Mouse (Mus musculus) heart, adult 2 months (tissue): ENCODE measurements around the gene Celsr3. TPM values are rescaled to one million over a fixed set of nuclear protein-coding genes. Genes with fewer than 3 reads are reported as not detected.
A peak's percentile ranks its signal among the peaks of the same experiment; 100 is the strongest.

ENCODE experiments used
- DNase-seq, 2 experiments: peaks; one replicate each; pipeline ENCODE4 v3.0.0; 2021
- H3K27ac ChIP-seq: fragments of 200-600 bp; 2 replicates; pipeline ENCODE4 v1.8.1; 2022
- H3K27me3 ChIP-seq: fragments of 200-500 bp; 2 replicates; pipeline ENCODE4 v1.6.1; 2012; ENCODE audit warnings: mild to moderate bottlenecking, low read length, inconsistent platforms, mixed read lengths; ENCODE audit not compliant: control insufficient read depth, insufficient read depth
- H3K36me3 ChIP-seq: fragments of 200-500 bp; 2 replicates; pipeline ENCODE4 v1.6.1; 2012; ENCODE audit warnings: low read length, inconsistent platforms; ENCODE audit not compliant: control insufficient read depth, insufficient read depth
- H3K4me1 ChIP-seq: fragments of 200-500 bp; 2 replicates; pipeline ENCODE4 v1.6.1; 2011; ENCODE audit warnings: low read length; ENCODE audit not compliant: control insufficient read depth, insufficient read depth
- H3K4me3 ChIP-seq: fragments of 200-600 bp; 2 replicates; pipeline ENCODE4 v1.8.1; 2022
- H3K79me2 ChIP-seq: fragments of 200-500 bp; replicated peaks from 2 replicates; pipeline ENCODE4 v1.6.1; 2012; ENCODE audit warnings: mild to moderate bottlenecking, inconsistent platforms, low read length, moderate library complexity, mixed read lengths; ENCODE audit not compliant: control insufficient read depth, insufficient read depth
- H3K9ac ChIP-seq: fragments of 200-500 bp; 2 replicates; pipeline ENCODE4 v1.6.1; 2012; ENCODE audit warnings: low read depth, mild to moderate bottlenecking, control low read depth, inconsistent platforms, low read length, mixed read lengths
- CTCF ChIP-seq: fragments of 200-600 bp; IDR thresholded peaks from 2 replicates; pipeline ENCODE4 v1.8.1; 2022; ENCODE audit warnings: antibody characterized with exemption, mild to moderate bottlenecking, moderate library complexity
- EP300 ChIP-seq: fragments of 200-500 bp; IDR thresholded peaks from 2 replicates; pipeline ENCODE4 v1.6.1; 2011; ENCODE audit warnings: low read depth, low read length, control low read depth; ENCODE audit not compliant: insufficient read depth
- POLR2A ChIP-seq: fragments of 200-500 bp; IDR thresholded peaks from 2 replicates; pipeline ENCODE4 v1.6.1; 2011; ENCODE audit warnings: mild to moderate bottlenecking, low read depth, low read length, control low read depth; ENCODE audit not compliant: insufficient read depth
- WGBS: fragments of 180-500 bp; shearing (Covaris S2); methylation state at CpG from one replicate; pipeline ENCODE4 v1.1.7; 2018; 5-methylcytosine and 5-hydroxymethylcytosine counted together
- intact Hi-C: fragments of 180-260 bp; cut with DNase I; formaldehyde crosslinking; loops from one replicate; pipeline ENCODE4 v1.15.1; 2025
- polyA plus RNA-seq: library from polyadenylated mRNA; depleted of rRNA; stranded (reverse); fragments of >200 nt; gene quantifications from 2 replicates; pipeline ENCODE4 v1.2.3, GENCODE M21; 2012
- total RNA-seq, 2 experiments: library from RNA; stranded (reverse); gene quantifications; 2 replicates each; pipeline ENCODE4 v1.2.3; 2021

The Celsr3 gene
- total and polyA plus RNA-seq, 3 experiments, result 0.02 to 0.06 (median 0.03) TPM

DNA sequence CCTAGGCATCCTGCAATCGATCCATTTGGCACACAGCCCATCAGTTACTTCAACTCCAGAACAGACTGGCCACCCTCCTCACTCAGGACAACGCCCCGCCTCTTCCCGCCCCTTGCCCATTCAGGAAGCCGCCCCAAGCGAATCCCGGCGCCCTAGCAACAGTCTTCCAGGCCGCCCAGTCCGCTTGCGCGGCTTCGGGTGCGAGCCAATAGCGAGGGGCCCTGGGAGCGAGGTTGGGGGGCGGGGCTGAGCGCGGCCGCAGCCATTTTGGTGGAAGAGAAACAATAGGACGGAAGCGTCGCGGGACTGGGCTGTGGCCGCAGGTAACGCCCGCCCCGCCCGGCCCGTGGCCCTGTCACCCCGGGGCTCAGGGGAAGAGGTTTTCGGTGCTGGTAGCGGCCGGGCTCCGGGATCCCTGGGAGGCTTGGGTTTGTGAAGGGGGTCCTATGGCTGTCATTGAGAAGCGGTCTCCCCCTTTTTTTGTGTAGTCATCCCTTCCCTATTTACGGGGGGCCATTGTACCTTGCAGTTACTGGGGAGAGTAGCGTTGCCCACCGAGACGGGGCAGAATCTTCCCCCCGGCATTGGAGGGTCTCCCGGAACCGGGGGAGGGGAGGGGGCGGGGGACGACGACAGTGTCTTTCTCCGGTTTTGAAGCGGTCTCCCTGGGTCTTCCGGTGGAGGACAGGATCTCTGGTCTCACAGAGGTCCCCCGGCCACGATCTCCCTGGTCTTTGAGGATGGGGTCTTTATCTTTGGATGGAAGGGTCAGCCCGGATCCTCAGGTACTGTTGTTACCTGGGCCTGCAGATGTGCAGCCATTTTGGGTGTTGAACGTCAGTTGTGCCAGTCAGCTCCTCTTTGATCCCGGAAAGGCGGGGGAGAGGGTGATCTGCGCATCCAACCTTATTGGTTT is 42.3 kb upstream of the Celsr3 start, which contains the start of gene Ip6k2:
Gene Ip6k2, plus strand, starts transcription at position 249 of the 916 bp plus-strand sequence.
- intact Hi-C loops, result no loop called here
- H3K4me1 ChIP-seq, result peaks cover 14% of the 10 kb centered on the region
- peaks cover 18% of the 10 kb centered on the region for H3K36me3 ChIP-seq
- under 1% methylated on average over 56 of the region's 56 CpGs for WGBS
- peak within 1 kb of the TSS; percentile 94 for H3K27ac ChIP-seq
- H3K9ac ChIP-seq, result peak within 1 kb of the TSS; percentile 78
- no peaks in the 10 kb centered on the region for H3K27me3 ChIP-seq
- TF ChIP-seq CTCF (no peak), POLR2A (peak; percentile 67), EP300 (0 out of 2 replicates have a peak, but pooled peaks have one; percentile 29)
- DNase-seq, result peak; percentile 94 to 97
- H3K4me3 ChIP-seq, result peak within 1 kb of the TSS; percentile 93
- peaks cover 5% of the 10 kb centered on the region for H3K79me2 ChIP-seq

DNA sequence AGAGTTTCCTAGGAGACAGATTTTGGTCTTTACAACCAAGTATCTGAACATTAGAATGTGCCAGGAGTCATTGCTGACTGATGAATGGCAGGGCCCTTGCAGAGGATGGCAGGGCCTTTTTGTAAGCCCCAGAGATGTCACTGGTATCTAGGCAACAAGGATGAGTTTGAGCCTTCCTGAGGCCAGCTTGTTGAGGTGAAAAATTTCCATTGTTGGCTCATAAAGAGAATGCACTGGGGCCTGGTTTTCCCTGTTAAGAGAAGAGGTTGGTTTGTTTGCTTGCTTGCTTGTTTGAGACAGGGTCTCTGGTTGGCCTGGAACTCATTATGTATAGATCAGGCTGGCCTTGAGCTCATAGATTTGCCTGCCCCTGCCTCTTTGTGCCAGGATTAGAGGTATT is 40.7 kb upstream of the Celsr3 start:
- TF ChIP-seq CTCF, result no peak
- TF ChIP-seq POLR2A, result no peak
- no peak for TF ChIP-seq EP300
- Histone ChIP-seq H3K79me2 (peaks cover 5% of the 10 kb centered on the region), H3K4me3 (no peak overlapping the region), H3K9ac (no peak overlapping the region), H3K27ac (no peak overlapping the region; the same call in 1 of the 2 replicates), H3K4me1 (peaks cover 15% of the 10 kb centered on the region), H3K27me3 (no peaks in the 10 kb centered on the region), H3K36me3 (peaks cover 28% of the 10 kb centered on the region)
- DNase-seq, result no peak
- intact Hi-C loops, result loop anchor here (1.0 kb wide), 1 partner anchor 22 kb away; no protein-coding TSS in a partner anchor

DNA sequence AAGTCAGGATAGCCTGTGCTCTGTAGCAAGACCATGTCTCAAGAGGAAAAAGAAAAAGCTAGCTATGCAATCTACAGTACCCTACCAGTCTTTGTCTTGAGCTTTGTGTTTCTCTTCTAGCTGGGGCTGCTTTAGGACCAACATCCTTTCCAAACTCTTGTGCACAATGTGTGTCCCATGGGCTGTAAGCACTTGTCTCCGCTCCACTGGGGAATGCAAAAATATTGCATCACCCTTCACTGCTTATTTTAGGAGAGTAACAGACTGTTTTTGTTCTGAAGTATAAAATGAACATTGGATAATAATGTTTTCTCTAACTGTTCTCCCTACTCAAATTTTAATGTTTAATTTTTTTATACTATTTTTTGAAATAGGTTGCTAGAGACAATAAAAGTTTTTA is 39.6 kb upstream of the Celsr3 start:
- H3K36me3 ChIP-seq, result peaks cover 30% of the 10 kb centered on the region
- H3K27ac ChIP-seq, result peak overlapping the region; percentile 20
- intact Hi-C loops, result no loop called here
- no peaks in the 10 kb centered on the region for H3K27me3 ChIP-seq
- peaks cover 16% of the 10 kb centered on the region for H3K4me1 ChIP-seq
- 36% methylated on average over 1 of the region's 1 CpGs for WGBS
- no peak overlapping the region for H3K9ac ChIP-seq
- peaks cover 6% of the 10 kb centered on the region for H3K79me2 ChIP-seq
- DNase-seq, result no peak
- TF ChIP-seq POLR2A (no peak), CTCF (no peak), EP300 (no peak)
- no peak overlapping the region for H3K4me3 ChIP-seq

DNA sequence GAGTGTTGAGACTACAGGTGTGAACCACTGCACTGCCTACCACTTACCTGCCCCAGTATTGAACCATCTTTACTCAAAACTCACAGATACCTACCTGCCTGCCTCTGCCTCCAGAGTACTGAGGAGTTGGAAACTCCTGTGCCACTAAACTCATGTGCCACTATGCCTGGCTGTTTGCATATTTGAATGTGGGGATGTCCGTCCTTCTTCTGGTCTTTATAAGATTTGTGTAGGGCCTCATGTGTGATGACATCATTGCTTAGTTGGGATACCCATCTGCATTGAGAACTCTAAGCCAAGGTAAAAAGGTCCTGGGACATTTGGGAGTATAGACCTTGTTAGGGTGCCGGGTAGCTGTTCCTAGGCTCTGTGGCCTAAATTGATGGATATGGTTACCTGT is 39.0 kb upstream of the Celsr3 start:
- 87% methylated on average over 2 of the region's 2 CpGs for WGBS

GRCm38 (mm10) chr9:108788713-108789112 is 37.4 kb upstream of the Celsr3 start:
- H3K79me2 ChIP-seq, result peaks cover 9% of the 10 kb centered on the region
- H3K4me3 ChIP-seq, result no peak overlapping the region
- no peak for DNase-seq
- no peak overlapping the region for H3K9ac ChIP-seq
- no peak overlapping the region for H3K27ac ChIP-seq
- peaks cover 24% of the 10 kb centered on the region for H3K4me1 ChIP-seq
- H3K36me3 ChIP-seq, result peaks cover 32% of the 10 kb centered on the region
- H3K27me3 ChIP-seq, result no peaks in the 10 kb centered on the region
- intact Hi-C loops, result no loop called here
- 77% methylated on average over 3 of the region's 3 CpGs for WGBS
- TF ChIP-seq EP300 (no peak), POLR2A (no peak), CTCF (no peak)

More for the DNA sequence above, 39.0 kb upstream of the Celsr3 start:
- Histone ChIP-seq H3K79me2 (peaks cover 9% of the 10 kb centered on the region), H3K4me3 (no peak overlapping the region), H3K27ac (peak overlapping the region; percentile 20), H3K4me1 (peaks cover 19% of the 10 kb centered on the region), H3K27me3 (no peaks in the 10 kb centered on the region), H3K9ac (no peak overlapping the region), H3K36me3 (peaks cover 30% of the 10 kb centered on the region)
- intact Hi-C loops, result no loop called here
- TF ChIP-seq CTCF (no peak), POLR2A (no peak), EP300 (no peak)
- no peak for DNase-seq

GRCm38 (mm10) chr9:108792307-108792706 is 33.8 kb upstream of the Celsr3 start:
- peaks cover 11% of the 10 kb centered on the region for H3K79me2 ChIP-seq
- peaks cover 18% of the 10 kb centered on the region for H3K4me1 ChIP-seq
- no peak overlapping the region for H3K9ac ChIP-seq
- WGBS, result 49% methylated on average over 1 of the region's 1 CpGs
- DNase-seq, result no peak
- H3K36me3 ChIP-seq, result peaks cover 28% of the 10 kb centered on the region
- no peak overlapping the region for H3K27ac ChIP-seq
- intact Hi-C loops, result no loop called here
- H3K4me3 ChIP-seq, result no peak overlapping the region
- H3K27me3 ChIP-seq, result no peaks in the 10 kb centered on the region
- TF ChIP-seq EP300 (no peak), CTCF (no peak), POLR2A (no peak)
